Mouse (Mus musculus): Measurements from ENCODE around the gene Ccdc186.

The Ccdc186 gene

GRCm38 (mm10) chr19:56821798-56822447, at the start of gene Ccdc186:
Gene Ccdc186 (minus strand): TSS chr19:56822190.
- DNase-seq = peak; percentile 96

- DNase-seq = no peak
These were observed 45.7 kb upstream of the Ccdc186 start for GRCm38 (mm10) chr19:56867701-56868100.

- no peak for DNase-seq
These were observed 34.5 kb upstream of the Ccdc186 start for GRCm38 (mm10) chr19:56856455-56856854.

GRCm38 (mm10) chr19:56852590-56852989, 30.6 kb upstream of the Ccdc186 start:
- no peak for DNase-seq

DNA sequence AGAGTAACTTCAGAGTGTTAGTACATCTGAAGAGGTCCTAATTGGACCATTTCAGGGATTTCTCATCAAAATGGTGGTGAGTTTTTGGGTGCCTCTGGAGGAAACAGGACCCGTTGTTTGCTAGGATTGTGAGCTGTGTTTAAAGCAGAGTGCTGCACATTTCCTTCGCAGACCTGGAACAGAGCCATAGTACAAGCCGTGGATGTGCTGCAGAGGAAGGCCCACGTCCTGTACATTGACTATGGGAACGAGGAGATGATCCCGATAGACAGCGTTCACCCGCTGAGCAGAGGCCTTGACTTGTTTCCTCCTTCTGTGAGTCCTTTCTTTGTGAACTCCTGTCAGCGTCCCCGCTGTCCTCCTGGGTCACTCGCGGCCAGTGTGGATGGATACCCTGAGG, 21.0 kb upstream of the Ccdc186 start:
- no peak for DNase-seq

DNA sequence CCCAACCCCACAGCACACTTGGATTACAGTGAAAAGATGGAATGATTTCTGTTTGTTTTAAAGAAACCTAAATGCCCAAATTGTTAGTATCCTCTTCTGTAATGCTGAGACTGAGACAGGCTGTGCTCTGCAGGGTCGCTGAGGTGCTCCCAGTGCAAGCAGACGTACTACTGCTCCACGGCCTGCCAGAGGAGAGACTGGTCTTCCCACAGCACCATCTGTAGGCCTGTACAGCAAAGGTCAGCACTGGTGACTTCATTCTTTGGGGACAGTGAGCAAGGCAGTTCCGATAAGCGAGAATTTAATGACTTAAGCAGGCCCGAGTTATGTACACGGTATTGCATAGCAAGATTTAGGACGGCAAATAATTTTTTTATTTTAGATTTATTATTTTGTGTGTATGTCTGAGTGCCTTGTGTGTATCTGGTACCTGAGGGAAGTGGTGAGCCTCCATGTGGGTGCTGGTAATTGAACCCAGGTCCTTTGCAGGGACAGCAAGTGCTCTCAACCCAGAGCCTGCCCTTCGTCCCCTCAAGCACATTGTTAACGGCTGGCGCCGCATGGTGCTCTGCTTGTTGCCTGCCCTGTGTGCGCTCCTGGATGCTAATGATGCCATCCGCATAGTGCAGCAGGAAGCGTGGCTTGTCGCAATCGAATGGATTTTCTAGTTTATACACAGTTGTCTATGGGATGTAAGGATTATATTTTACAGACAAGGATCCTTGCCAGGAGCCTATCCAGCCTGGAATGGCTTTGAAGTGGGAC, 17.1 kb upstream of the Ccdc186 start:
- DNase-seq = no peak

GRCm38 (mm10) chr19:56835340-56835739, 13.3 kb upstream of the Ccdc186 start:
- DNase-seq = peak; percentile 31

DNA sequence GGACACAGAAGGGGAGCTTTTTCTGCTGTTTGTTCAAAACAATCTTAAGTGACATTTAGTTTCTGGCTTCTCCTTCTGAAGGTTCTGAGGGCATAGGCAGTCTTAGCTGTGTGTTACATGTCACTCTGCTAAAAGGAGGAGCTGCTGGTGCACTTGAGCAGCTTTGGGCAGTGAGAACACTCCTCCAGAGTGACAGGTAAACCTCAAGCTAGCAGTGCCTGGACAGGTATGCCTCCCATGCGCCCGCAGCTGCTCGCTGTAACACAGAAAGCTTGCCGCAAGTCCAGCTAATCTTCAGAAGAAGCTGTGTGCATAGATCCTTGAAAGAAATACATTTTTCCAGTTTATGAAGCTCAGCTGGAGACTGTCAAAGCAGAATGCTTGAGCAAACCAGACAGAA, 8.2 kb upstream of the Ccdc186 start:
- no peak for DNase-seq

GRCm38 (mm10) chr19:56829267-56829666, 7.3 kb upstream of the Ccdc186 start:
- no peak for DNase-seq

- no peak for DNase-seq
These were observed 6.3 kb upstream of the Ccdc186 start for GRCm38 (mm10) chr19:56828305-56828704.

GRCm38 (mm10) chr19:56826047-56826631, 4.1 kb upstream of the Ccdc186 start, which contains the start of gene Tdrd1:
Gene Tdrd1 (plus strand): TSS chr19:56826209.
- peak; percentile 14 for DNase-seq

DNA sequence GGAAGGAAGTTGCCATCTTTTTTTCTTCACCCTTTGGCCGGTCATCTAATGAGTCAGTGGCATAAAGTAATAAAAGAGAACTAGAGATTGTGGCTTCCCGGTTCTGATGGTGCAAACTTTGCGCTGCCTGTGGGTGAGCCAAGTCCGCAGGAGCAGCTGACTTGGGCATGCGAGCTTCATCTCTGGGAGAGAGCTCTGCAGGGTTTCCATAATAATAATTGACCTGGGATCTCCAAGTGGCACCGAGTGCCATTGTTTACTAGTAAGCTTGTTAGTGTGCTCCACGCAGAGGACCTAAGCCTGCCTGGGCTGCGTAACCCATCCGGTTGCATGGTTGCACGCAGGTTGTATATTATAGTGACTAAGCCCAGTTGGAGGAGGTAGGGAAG, 452 bp upstream of the Ccdc186 start:
- DNase-seq = no peak

DNA sequence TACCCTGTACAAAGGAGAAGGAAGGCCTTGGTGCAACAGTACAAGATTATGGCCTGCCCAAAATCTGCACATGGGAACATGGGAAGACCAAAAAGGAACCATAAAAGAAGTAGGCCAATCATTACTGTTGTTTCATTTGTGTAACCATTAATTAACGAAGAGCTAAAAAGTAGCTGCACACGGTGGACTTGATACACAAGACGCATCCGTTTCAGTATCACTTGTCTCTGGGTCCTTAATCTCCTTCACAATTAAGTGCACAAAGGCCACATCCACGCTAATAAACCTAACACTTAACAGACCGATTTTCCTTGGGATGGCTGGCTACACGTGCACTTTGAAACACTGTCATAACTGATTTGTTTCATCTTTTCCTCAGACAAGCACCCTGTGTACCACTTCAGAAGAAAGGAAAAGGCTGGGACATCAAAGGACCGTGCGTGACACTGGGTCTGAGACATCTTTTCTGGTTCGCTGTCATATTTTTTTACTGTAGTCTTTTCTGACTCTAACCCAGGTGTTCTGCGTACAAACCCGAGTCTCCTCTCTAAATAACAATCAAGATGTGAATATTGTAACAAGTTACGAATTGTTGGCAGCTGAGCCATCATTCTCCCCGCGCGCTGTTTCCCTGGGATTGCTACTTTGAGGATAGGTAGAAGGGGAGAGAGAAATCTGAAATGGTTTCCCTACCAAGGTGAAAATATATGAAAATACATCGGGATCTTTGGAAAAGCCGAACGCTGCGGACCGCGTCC, 771 bp downstream of the Ccdc186 start:
- no peak for DNase-seq

DNA sequence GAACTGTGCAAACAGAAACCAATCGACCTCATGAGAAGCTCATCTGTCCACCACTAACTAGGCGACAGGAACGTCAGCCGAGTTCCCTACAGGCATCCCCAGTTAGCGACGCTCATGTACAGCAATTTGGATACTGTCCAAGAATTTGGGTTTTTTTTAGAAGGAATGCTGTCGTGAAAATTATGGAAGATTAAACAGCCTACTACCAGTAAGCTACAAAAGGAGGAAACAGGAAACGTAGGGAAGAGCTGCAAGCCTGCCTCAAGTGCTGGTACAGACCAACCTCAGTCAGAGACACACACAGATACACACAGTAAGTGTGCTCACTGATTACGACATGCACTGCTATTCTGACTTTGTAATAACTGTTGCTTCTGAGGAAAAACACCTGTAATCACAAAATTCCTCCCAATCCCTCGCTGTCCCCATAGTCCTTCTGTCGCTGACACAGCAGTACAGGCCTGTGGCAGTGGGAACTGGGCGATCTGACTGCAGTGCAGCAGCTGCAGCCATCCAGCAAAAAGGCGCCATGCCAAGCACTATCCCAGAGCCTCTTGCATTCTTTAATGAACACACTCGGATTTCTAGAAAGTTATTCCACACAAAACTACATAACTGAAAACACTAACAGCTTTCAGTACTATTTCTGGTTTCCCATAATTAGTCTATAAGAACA, 4.0 kb downstream of the Ccdc186 start:
- DNase-seq = peak; percentile 62

DNA sequence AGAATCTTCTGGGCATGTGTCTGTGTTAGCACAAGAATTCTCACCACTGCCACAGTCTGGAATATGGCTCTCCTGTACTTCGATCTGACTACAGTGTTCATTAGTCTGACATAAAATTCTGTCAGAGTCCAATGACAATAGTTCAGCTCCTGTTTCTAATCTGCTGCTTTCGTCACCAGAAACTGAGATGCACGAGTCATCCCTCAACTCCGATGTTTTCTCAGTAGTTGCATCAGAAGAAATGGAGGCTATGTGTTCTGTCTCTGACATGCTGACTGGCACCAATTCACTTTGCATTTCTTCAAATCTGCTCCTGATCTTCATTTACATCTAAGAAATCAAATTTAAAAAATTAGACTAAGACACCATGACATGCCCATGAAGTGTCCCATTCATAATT, 8.6 kb downstream of the Ccdc186 start:
- no peak for DNase-seq

DNA sequence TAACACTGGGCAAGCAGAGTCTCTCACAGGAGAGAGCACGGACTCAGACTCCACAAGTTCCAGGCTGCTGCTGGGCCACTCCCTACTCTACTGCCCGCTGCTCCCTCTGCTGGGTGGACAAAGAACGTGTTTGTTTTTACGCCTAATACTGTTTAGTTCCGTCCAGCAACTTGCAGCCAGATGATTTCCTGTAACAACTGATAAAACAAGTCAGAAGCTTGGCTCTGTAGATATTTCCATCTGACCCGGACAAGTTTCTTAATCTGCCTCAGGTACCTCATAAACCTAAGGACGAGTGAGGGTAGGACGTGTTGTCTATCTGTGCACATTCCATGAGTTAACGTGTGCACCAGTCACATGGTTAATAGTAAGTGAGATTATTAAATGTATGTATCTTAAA, 10.4 kb downstream of the Ccdc186 start:
- DNase-seq = peak; percentile 50

GRCm38 (mm10) chr19:56810641-56811146, 11.3 kb downstream of the Ccdc186 start:
- DNase-seq = no peak

GRCm38 (mm10) chr19:56808771-56809170, 13.2 kb downstream of the Ccdc186 start:
- DNase-seq = no peak

- DNase-seq = no peak
These were observed 14.9 kb downstream of the Ccdc186 start for GRCm38 (mm10) chr19:56807122-56807521.

DNA sequence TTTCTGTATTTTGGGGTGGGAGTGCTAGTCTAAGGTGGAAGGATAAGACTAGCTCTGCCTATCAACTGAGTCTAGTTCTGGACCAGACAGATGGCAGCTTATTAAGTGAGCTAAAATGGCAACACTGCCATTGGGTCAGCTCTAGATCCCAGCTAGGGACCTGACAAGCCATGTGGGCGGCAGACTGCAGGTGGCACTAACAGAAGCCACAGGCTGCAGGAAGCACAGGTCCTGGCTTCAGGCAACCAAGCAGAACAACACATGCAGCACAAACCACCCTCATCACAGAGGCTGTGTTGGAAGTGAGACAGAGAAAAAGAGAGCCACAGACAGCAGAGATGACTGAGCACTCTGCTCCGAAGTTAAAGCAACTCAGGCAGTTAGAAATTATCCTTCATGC, 16.6 kb downstream of the Ccdc186 start:
- no peak for DNase-seq

- DNase-seq = no peak
These were observed 19.6 kb downstream of the Ccdc186 start for GRCm38 (mm10) chr19:56802352-56802746.

GRCm38 (mm10) chr19:56801656-56802351, 20.2 kb downstream of the Ccdc186 start:
- no peak for DNase-seq
